Mouse (Mus musculus): ENCODE measurements around the gene Urb2. TPM values are rescaled to one million over a fixed set of nuclear protein-coding genes. Genes with fewer than 3 reads are reported as not detected.
"Not testable (repeated sequence)": the region's sequence is repeated elsewhere in the genome, so short reads cannot be mapped to it uniquely, and the experiment has no call there.

Gene Urb2
- polyA plus RNA-seq, 1 experiment from 2014 or later: 3.8 TPM

DNA sequence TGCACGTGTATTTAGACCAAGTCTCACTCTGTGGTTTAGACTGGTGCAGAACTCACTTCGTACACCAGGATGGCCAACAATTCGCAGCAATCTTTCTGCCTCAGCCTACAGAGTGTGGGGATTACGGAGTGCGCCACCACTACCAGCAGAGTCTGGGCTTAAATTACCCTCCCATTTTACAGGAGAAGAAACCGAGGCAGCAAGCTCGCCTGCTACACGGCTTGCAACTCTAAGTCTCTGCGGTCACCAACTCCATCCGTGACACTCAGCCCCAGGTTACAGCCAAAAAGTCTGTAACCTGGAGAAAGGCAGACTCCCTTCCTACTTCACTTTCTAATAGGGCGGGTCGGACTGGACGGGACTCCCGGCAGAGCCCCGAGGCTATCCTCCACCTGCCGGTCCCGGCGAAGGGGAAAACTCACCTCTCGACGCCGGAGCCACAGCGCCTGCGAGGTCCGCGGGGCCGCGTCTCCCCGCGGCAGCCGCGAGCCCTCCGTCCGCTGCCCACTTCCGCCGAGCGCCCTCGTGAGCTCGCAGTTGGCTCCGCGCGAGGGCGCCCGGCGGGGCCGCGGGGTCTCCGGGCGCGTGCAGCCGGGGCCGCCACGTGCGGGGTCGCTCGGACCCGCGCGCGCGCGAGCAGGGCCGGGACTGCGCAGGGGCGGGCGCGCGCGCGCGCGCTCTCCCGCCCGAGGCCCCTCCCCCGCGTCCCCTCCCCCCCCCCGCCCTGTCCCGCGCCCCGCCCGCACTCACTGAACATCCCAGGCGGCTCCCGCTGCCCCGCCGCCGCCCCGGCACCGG, 670 bp upstream of the Urb2 start:
- peak; percentile 90 for ATAC-seq
- Histone ChIP-seq H3K27me3 (replicated peaks) (no peaks in the 10 kb centered on the region), H3K4me1 (replicated peaks) (peaks cover 12% of the 10 kb centered on the region), H3K27ac (peak overlapping the region; percentile 85), H3K9ac (peak overlapping the region; percentile 77), H3K4me3 (replicated peaks) (peak overlapping the region; percentile 79), H3K9me3 (no peaks in the 10 kb centered on the region), H3K4me2 (replicated peaks) (peak overlapping the region; percentile 73), H3K36me3 (peaks cover 6% of the 10 kb centered on the region; the same call in 1 of the 2 replicates)
- WGBS: under 1% methylated on average over 70 of the region's 87 CpGs

DNA sequence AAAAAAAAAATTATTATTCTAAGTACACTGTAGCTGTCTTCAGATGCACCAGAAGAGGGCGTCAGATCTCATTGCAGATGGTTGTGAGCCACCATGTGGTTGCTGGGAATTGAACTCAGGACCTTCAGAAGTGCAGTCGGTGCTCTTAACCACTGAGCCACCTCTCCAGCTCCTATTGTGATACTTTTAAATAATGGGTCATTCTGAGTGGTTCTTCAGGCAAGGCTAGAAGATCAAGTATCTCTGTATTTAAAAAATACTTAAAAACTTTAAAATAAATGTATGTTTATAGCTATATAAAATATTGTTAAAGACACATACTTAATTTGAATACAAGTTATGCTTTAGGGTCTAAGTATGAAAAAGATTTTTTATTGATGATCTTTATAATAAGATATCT, 5.0 kb downstream of the Urb2 start:
- H3K9me3 ChIP-seq; H3K4me3 ChIP-seq (replicated peaks); H3K4me1 ChIP-seq (replicated peaks); H3K27ac ChIP-seq; H3K27me3 ChIP-seq (replicated peaks); H3K9ac ChIP-seq; H3K4me2 ChIP-seq (replicated peaks); ATAC-seq: not testable (repeated sequence)
- WGBS: 77% methylated on average over 2 of the region's 2 CpGs
- H3K36me3 ChIP-seq: peaks cover 39% of the 10 kb centered on the region

DNA sequence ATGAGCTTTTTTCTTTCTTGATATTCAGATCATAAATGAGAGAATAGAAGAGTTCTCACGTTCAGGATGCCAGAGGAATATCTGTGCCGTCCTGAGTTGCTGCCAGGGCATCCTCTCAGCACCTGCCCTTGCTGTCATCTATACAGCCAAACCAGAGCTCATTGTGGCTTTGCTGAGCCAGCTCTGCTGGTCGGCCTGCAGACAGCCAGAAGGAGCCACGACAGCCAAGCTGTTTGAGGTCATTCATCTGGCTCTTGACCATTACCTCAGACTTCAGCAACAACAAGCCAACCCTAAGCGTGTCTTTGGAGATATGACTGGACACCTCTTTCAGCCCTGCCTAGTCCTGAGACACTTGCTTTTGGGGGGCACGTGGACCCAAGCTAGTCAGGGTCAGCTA, 6.5 kb downstream of the Urb2 start:
- Histone ChIP-seq H3K4me2 (replicated peaks) (no peak overlapping the region), H3K4me1 (replicated peaks) (no peaks in the 10 kb centered on the region), H3K9ac (no peak overlapping the region), H3K27ac (no peak overlapping the region), H3K9me3 (no peaks in the 10 kb centered on the region), H3K27me3 (replicated peaks) (no peaks in the 10 kb centered on the region), H3K36me3 (peaks cover 42% of the 10 kb centered on the region), H3K4me3 (replicated peaks) (no peak overlapping the region)
- 89% methylated on average over 6 of the region's 6 CpGs for WGBS
- ATAC-seq: no peak

DNA sequence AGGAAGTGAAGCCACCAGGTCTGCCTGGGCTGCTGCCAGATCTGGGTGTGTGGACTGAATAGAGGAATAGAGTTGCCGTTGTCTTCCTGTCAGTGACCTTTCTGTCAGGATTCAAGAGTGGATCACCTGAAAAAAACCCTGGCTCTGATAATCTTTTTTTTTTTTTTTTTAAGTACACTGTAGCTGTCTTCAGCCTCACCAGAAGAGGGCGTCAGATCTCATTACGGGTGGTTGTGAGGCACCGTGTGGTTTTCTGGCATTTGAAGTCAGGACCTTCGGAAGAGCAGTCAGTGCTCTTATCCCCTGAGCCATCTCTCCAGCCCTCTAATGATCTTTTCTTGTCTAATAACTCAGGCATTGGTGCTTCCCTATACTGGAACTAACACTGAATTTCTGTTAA, 12.1 kb downstream of the Urb2 start:
- Histone ChIP-seq H3K9me3 (no peaks in the 10 kb centered on the region), H3K27me3 (replicated peaks) (no peaks in the 10 kb centered on the region), H3K4me3 (replicated peaks) (no peak overlapping the region), H3K27ac (no peak overlapping the region), H3K9ac (no peak overlapping the region), H3K4me1 (replicated peaks) (no peaks in the 10 kb centered on the region), H3K36me3 (peaks cover 54% of the 10 kb centered on the region), H3K4me2 (replicated peaks) (no peak overlapping the region)
- no peak for ATAC-seq
- WGBS: 66% methylated on average over 5 of the region's 5 CpGs

DNA sequence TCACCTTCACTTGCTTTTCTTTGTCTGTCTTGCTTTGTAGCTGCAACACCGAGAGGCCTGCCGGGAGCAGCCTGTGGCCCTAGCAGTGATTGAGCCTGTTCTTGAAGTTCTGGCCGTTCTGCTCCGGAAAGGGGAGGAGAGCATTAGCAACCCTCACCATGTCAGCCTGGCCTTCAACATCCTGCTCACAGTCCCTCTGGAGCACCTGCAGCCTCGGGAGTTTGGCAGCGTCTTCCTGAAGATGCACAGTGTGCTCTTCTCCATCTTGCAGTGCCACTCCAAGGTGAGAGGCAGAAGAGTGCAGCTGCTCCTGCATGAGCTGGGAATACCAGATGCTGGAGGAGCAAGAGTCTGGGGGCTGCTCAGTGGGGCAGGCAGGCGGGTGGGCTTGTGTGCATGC, 16.8 kb downstream of the Urb2 start:
- no peak for ATAC-seq
- Histone ChIP-seq H3K9me3 (no peaks in the 10 kb centered on the region), H3K9ac (no peak overlapping the region), H3K27me3 (replicated peaks) (no peaks in the 10 kb centered on the region), H3K4me1 (replicated peaks) (no peaks in the 10 kb centered on the region), H3K4me2 (replicated peaks) (no peak overlapping the region), H3K36me3 (peaks cover 39% of the 10 kb centered on the region), H3K27ac (no peak overlapping the region), H3K4me3 (replicated peaks) (no peak overlapping the region)
- WGBS: 85% methylated on average over 7 of the region's 7 CpGs

DNA sequence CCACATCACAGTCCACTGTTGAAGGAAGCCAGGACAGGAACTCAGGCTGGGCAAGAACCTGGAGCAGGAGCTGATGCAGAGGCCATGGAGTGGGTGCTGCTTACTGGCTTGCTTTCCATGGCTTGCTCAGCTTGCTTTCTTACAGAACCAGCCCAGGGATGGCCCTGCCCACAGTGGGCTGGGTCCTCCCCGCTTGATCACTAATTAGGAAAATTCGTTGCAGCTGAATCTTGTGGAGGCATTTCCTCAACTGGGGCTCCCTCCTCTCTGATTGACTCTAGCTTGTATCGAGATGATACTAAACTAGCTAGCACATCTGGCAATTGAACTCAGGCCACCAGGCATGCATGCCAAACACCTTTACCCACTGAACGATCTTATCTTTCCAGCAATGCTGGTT, 18.0 kb downstream of the Urb2 start:
- H3K4me2 ChIP-seq (replicated peaks): no peak overlapping the region
- H3K9ac ChIP-seq: no peak overlapping the region
- WGBS: 87% methylated on average over 4 of the region's 4 CpGs
- no peaks in the 10 kb centered on the region for H3K9me3 ChIP-seq
- ATAC-seq: no peak
- H3K27me3 ChIP-seq (replicated peaks): no peaks in the 10 kb centered on the region
- H3K4me1 ChIP-seq (replicated peaks): no peaks in the 10 kb centered on the region
- no peak overlapping the region for H3K27ac ChIP-seq
- peaks cover 39% of the 10 kb centered on the region for H3K36me3 ChIP-seq
- H3K4me3 ChIP-seq (replicated peaks): no peak overlapping the region

GRCm38 (mm10) chr8:124042201-124042600, 20.9 kb downstream of the Urb2 start:
- ATAC-seq: no peak
- H3K4me2 ChIP-seq (replicated peaks): no peak overlapping the region
- no peaks in the 10 kb centered on the region for H3K27me3 ChIP-seq (replicated peaks)
- H3K9me3 ChIP-seq: no peaks in the 10 kb centered on the region
- 79% methylated on average over 1 of the region's 1 CpGs for WGBS
- no peaks in the 10 kb centered on the region for H3K4me1 ChIP-seq (replicated peaks)
- peaks cover 27% of the 10 kb centered on the region for H3K36me3 ChIP-seq
- no peak overlapping the region for H3K4me3 ChIP-seq (replicated peaks)
- H3K9ac ChIP-seq: no peak overlapping the region
- H3K27ac ChIP-seq: no peak overlapping the region

- 95% methylated on average over 5 of the region's 5 CpGs for WGBS
- no peak overlapping the region for H3K27ac ChIP-seq
- H3K9ac ChIP-seq: no peak overlapping the region
- no peaks in the 10 kb centered on the region for H3K27me3 ChIP-seq (replicated peaks)
- H3K4me3 ChIP-seq (replicated peaks): no peak overlapping the region
- no peaks in the 10 kb centered on the region for H3K9me3 ChIP-seq
- H3K36me3 ChIP-seq: peaks cover 21% of the 10 kb centered on the region; the same call in 1 of the 2 replicates
- no peak overlapping the region for H3K4me2 ChIP-seq (replicated peaks)
- H3K4me1 ChIP-seq (replicated peaks): no peaks in the 10 kb centered on the region
- no peak for ATAC-seq
These were observed 23.1 kb downstream of the Urb2 start for GRCm38 (mm10) chr8:124044421-124044820.

- WGBS: 91% methylated on average over 12 of the region's 12 CpGs
- H3K36me3 ChIP-seq: peaks cover 19% of the 10 kb centered on the region; the same call in 1 of the 2 replicates
- no peak overlapping the region for H3K4me3 ChIP-seq (replicated peaks)
- ATAC-seq: no peak
- no peak overlapping the region for H3K9ac ChIP-seq
- H3K4me1 ChIP-seq (replicated peaks): no peaks in the 10 kb centered on the region
- H3K9me3 ChIP-seq: no peaks in the 10 kb centered on the region
- no peak overlapping the region for H3K27ac ChIP-seq
- H3K27me3 ChIP-seq (replicated peaks): no peaks in the 10 kb centered on the region
- H3K4me2 ChIP-seq (replicated peaks): no peak overlapping the region
These were observed 23.6 kb downstream of the Urb2 start for GRCm38 (mm10) chr8:124044931-124045330.

DNA sequence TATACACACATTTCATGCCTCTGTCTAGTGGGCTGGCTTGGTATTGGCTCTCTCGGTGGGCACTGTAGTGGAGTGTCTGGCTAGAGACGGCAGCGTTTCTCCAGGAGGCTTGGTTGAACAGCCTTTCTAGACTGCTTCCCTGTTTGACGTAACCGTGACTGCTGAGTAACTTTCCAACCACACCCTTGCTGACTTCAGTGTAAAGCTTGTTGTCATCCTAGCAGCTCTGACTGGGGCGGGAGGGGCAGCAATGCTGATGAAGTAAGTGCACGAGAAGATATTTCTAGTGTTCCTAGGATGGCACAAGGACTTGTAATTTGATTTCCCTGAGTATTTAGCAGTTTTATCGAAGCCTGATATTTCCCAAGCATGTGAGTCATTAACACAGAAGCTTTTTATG, 24.5 kb downstream of the Urb2 start:
- H3K4me3 ChIP-seq (replicated peaks): no peak overlapping the region
- H3K27ac ChIP-seq: no peak overlapping the region
- no peaks in the 10 kb centered on the region for H3K9me3 ChIP-seq
- WGBS: 79% methylated on average over 8 of the region's 8 CpGs
- H3K4me2 ChIP-seq (replicated peaks): no peak overlapping the region
- H3K36me3 ChIP-seq: peaks cover 14% of the 10 kb centered on the region; the same call in 1 of the 2 replicates
- H3K4me1 ChIP-seq (replicated peaks): no peaks in the 10 kb centered on the region
- H3K9ac ChIP-seq: no peak overlapping the region
- H3K27me3 ChIP-seq (replicated peaks): no peaks in the 10 kb centered on the region
- no peak for ATAC-seq

- no peaks in the 10 kb centered on the region for H3K9me3 ChIP-seq
- H3K27me3 ChIP-seq (replicated peaks): no peaks in the 10 kb centered on the region
- WGBS: 26% methylated on average over 3 of the region's 3 CpGs
- no peaks in the 10 kb centered on the region for H3K4me1 ChIP-seq (replicated peaks)
- H3K9ac ChIP-seq: no peak overlapping the region
- H3K36me3 ChIP-seq: peaks cover 5% of the 10 kb centered on the region; the same call in 1 of the 2 replicates
- H3K27ac ChIP-seq: no peak overlapping the region
- peak; percentile 51 for ATAC-seq
- no peak overlapping the region for H3K4me3 ChIP-seq (replicated peaks)
- no peak overlapping the region for H3K4me2 ChIP-seq (replicated peaks)
These were observed 30.8 kb downstream of the Urb2 start for GRCm38 (mm10) chr8:124052110-124052509.

DNA sequence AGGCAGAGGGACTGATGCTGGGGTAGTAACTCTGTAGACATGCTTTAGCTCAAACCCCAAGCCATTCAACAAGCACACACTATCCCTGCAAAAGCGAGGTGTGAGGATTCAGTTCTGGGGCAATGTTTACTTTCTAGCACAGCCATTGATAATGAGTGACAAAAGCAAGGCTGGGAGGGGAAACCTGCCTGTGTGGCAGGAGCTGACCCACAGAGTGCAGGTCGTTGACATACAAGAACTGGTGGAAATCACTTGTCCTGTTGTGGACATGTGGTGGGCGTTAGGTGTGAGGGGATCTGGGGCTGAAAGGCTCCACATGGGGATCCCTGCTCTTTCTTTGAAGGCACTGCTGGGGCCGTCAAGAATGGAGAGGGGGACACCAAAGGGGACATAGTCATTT, 31.3 kb downstream of the Urb2 start:
- Histone ChIP-seq H3K27ac (no peak overlapping the region), H3K4me1 (replicated peaks) (no peaks in the 10 kb centered on the region), H3K9me3 (no peaks in the 10 kb centered on the region), H3K27me3 (replicated peaks) (no peaks in the 10 kb centered on the region), H3K36me3 (peaks cover under 1% of the 10 kb centered on the region; the same call in 1 of the 2 replicates), H3K4me3 (replicated peaks) (no peak overlapping the region), H3K9ac (no peak overlapping the region), H3K4me2 (replicated peaks) (no peak overlapping the region)
- no peak for ATAC-seq
- WGBS: 45% methylated on average over 4 of the region's 4 CpGs

All from intestine, embryonic 15.5 days (tissue).